Mouse (Mus musculus) adrenal gland, postnatal 4 days (tissue): ENCODE data around the gene Bcl2a1a. TPM values are rescaled to one million over a fixed set of nuclear protein-coding genes. Genes with fewer than 3 reads are reported as not detected.
"Not testable (repeated sequence)": the region's sequence is repeated elsewhere in the genome, so short reads cannot be mapped to it uniquely, and the experiment has no call there.

ENCODE experiments used
- DNase-seq, 2 experiments: peaks; one replicate each; pipeline ENCODE4 v3.0.0; 2021 to 2022; ENCODE audit warnings: low spot score in 2 of 2, mixed read lengths in 2 of 2
- long read RNA-seq, 2 experiments: library from polyadenylated mRNA; stranded (forward); transcript quantifications; one replicate each; pipeline ENCODE4 v2.0.0; 2021
- total RNA-seq, 2 experiments: library from RNA; stranded (reverse); gene quantifications; 2 replicates each; pipeline ENCODE4 v1.2.3; 2021

Gene Bcl2a1a
- under 1 TPM in 1 of 2 experiments, not detected in 1; 0.65 TPM for total RNA-seq
- long read RNA-seq, experiment 1, result 0 reads
- long read RNA-seq, experiment 2, result 0 reads

- DNase-seq, result not testable (repeated sequence)
Measured at GRCm38 (mm10) chr9:88956670-88957153, at the start of gene Bcl2a1a. Gene Bcl2a1a (plus strand): TSS chr9:88956900.

GRCm38 (mm10) chr9:88916576-88916975 lies 40.1 kb upstream of the Bcl2a1a start:
- not testable (repeated sequence) for DNase-seq

GRCm38 (mm10) chr9:88938312-88938711 lies 18.4 kb upstream of the Bcl2a1a start:
- DNase-seq, result not testable (repeated sequence)

DNA sequence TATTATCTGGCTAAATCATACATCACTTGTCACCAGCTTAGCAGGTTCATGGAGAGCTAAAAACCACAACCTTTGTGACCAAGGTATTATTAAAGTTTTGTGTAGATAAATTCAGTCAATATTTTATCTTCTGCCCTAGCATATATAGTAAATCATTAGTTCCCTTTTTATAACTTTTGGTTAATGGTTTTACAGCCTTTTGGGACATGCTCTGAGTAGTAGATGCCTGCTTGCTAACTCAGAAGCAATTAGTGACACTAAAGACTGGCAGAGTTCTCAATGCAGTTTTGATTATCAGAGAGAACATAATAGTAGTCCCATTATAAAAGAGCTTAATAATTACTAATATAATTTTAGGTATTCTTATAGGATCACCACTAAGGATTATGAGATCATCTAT lies 5.2 kb upstream of the Bcl2a1a start:
- DNase-seq, result not testable (repeated sequence)

DNA sequence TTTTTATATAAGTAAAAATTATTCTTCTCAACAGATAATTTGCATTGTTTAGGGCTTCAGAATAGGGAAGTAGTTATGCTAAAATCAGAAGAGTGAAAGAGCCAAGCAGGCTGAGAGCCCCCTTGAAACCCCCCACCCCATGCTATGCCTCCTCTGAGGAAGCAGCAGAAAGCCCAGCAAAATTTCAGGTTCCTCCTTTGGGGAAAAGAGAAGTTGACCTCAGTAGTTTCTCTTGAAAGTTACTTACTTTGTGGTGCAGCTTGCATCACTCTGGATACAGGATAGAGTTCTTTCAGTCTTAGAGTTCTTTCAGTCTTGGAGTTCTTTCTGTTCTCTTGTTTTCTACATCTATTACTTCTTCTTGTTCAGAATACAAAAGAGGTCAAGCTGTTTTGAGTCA lies 3.5 kb upstream of the Bcl2a1a start:
- DNase-seq, result not testable (repeated sequence)

GRCm38 (mm10) chr9:88955224-88955623 lies 1.5 kb upstream of the Bcl2a1a start:
- DNase-seq, result not testable (repeated sequence)

GRCm38 (mm10) chr9:88956035-88956434 lies 665 bp upstream of the Bcl2a1a start:
- DNase-seq, result not testable (repeated sequence)

DNA sequence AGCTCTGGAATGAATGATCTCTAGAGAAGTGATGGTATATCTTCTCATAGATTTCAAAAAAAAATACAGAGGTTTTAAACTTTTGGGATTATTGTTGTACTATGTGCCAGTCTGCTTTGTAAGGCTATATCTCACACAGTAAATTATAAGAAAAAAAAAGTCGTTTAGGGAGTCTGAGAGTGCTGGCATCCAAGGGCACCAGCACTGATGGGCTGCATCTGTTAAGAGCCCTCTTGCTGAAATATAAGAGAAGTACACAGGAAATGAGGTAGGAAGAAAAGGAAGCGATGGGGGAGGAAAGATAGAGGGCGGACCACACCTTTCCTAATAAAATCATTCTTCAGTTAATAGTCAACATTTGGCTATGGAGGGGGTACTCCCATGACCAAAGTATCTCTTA lies 2.2 kb downstream of the Bcl2a1a start:
- no peak for DNase-seq

DNA sequence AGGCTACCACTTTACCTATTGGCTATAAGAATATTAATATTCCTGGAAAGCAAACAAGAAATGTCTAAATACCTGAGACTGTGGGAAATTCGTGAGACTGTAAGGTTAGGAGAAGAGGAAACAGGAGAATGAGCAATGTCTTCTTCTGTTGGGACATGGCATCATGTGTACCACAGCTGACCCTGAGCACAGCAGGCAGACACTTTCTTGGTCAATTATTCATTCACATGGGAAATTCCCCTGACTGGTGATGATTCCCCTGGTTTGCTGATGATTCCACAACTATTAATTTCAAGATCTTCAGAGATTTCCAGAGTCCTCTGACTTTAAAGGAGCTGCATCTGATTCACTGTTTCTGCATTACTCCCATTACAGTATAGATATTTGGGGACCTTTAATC lies 3.3 kb downstream of the Bcl2a1a start:
- not testable (repeated sequence) for DNase-seq

GRCm38 (mm10) chr9:88966462-88966861 lies 9.8 kb downstream of the Bcl2a1a start:
- DNase-seq, result not testable (repeated sequence)

- not testable (repeated sequence) for DNase-seq
Measured at GRCm38 (mm10) chr9:88969502-88969901, 12.8 kb downstream of the Bcl2a1a start.

DNA sequence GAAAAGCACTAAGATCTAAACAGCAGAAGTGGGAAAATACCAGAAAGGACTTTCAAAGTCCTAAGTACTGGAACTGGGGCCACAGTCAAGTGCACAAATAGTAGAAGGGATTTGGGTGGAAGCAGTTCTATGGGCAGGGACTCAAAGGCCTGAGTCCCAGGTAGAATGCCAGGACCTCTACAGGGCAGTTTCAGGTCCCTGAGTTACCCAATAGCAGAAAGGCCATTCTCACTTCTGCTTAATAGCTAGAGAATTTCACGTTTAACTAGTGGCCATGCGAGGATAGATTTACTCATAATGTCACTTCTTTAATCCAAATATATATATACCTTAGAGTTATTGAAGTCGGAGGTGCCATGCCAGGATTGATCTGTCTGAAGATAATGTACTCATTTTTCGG lies 20.2 kb downstream of the Bcl2a1a start:
- not testable (repeated sequence) for DNase-seq

DNA sequence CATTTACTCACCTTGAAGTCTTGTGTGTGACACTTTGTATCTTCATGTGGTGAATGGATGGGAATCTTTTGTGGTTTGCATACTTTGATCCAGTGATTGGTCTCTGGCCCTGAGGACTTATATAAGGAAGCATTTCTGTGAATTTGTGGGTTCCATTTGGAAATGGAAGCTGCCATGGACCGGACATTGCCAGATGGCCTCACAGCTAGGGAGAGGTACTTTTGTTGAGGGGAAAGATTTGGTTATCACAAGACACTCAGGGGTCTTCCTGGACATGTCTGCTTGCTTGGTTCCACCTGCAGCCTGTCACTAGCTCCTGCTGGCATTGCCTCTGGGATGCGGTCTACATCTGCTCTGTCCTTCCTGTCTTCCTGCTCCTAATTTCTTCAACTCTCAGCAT lies 23.1 kb downstream of the Bcl2a1a start:
- DNase-seq, result not testable (repeated sequence)

- not testable (repeated sequence) for DNase-seq
Measured at GRCm38 (mm10) chr9:89001541-89001940, 44.8 kb downstream of the Bcl2a1a start.

Other genes with a start within 250 kb of the Bcl2a1a start
- gene Mthfsl, start 236.6 kb upstream of the Bcl2a1a start, total RNA-seq, result 10 to 100 TPM; 44.5 to 49.2 TPM
- gene Bcl2a1d, start 225.0 kb upstream of the Bcl2a1a start, total RNA-seq, result 1 to 10 TPM in 1 of 2 experiments, under 1 TPM in 1; 0.87 to 1.2 TPM
- under 1 TPM; 0.17 to 0.25 TPM for gene Trim43c, start 117.7 kb upstream of the Bcl2a1a start, total RNA-seq
- 1 to 10 TPM; 1.6 to 2.3 TPM for gene Trim43b, start 135.9 kb downstream of the Bcl2a1a start, total RNA-seq
- 1 to 10 TPM; 1.6 to 2.6 TPM for gene Bcl2a1b, start 242.3 kb downstream of the Bcl2a1a start, total RNA-seq
- gene Gm29094, start 242.5 kb downstream of the Bcl2a1a start, total RNA-seq, result not detected